Mouse (Mus musculus) MEL (cell line): ENCODE results near the gene Ppt2. TPM values are rescaled to one million over a fixed set of nuclear protein-coding genes. Genes with fewer than 3 reads are reported as not detected.

ENCODE experiments used
- DNase-seq: peaks from one replicate; pipeline ENCODE4 v3.0.0; 2011; ENCODE audit warnings: low read depth, low spot score
- H3K27ac ChIP-seq: 2 replicates; pipeline ENCODE4 v1.5.1; 2012; ENCODE audit warnings: low read depth, mild to moderate bottlenecking, control low read depth, low read length, moderate library complexity; ENCODE audit not compliant: control insufficient read depth
- H3K27me3 ChIP-seq, 2 experiments: fragments of 150-350 bp in 1 of 2; sonication (generic) in 1 of 2; 2 replicates each; pipeline ENCODE4 v1.6.1; 2012; ENCODE audit warnings: low read length in 2 of 2, mild to moderate bottlenecking in 2 of 2, improper control_type of control experiment in 1 of 2, moderate library complexity in 1 of 2; ENCODE audit not compliant: insufficient read depth in 2 of 2, control insufficient read depth in 1 of 2
- H3K36me3 ChIP-seq, 2 experiments: 2 replicates each; pipeline ENCODE4 v1.6.1; 2012 to 2014; ENCODE audit warnings: low read length in 2 of 2, improper control_type of control experiment in 1 of 2, inconsistent platforms in 1 of 2, mild to moderate bottlenecking in 1 of 2; ENCODE audit not compliant: insufficient read depth in 2 of 2, control insufficient read depth in 1 of 2
- H3K4me1 ChIP-seq, 2 experiments: fragments of 150-350 bp in 1 of 2; sonication (generic) in 1 of 2; 2 replicates each; pipeline ENCODE4 v1.6.1; 2012; ENCODE audit warnings: low read length in 2 of 2, improper control_type of control experiment in 1 of 2, mild to moderate bottlenecking in 1 of 2; ENCODE audit not compliant: insufficient read depth in 2 of 2, control insufficient read depth in 1 of 2
- H3K4me3 ChIP-seq, 2 experiments: fragments of 150-350 bp in 1 of 2; sonication (generic) in 1 of 2; 2 replicates each; pipeline ENCODE4 v1.5.1; 2012; ENCODE audit warnings: low read depth in 2 of 2, low read length in 2 of 2, mild to moderate bottlenecking in 2 of 2, moderate library complexity in 2 of 2, control low read depth in 1 of 2, improper control_type of control experiment in 1 of 2; ENCODE audit not compliant: control insufficient read depth in 1 of 2, insufficient read depth in 1 of 2
- H3K79me2 ChIP-seq: 2 replicates; pipeline ENCODE4 v1.6.1; 2012; ENCODE audit warnings: mild to moderate bottlenecking, low read length, moderate library complexity; ENCODE audit not compliant: control insufficient read depth, poor library complexity, insufficient read depth
- H3K9ac ChIP-seq: 2 replicates; pipeline ENCODE4 v1.6.1; 2012; ENCODE audit warnings: low read depth, mild to moderate bottlenecking, control low read depth, low read length, moderate library complexity; ENCODE audit not compliant: control insufficient read depth, poor library complexity, severe bottlenecking
- H3K9me3 ChIP-seq: fragments of 150-350 bp; sonication (generic); replicated peaks from 2 replicates; pipeline ENCODE4 v1.6.1; 2012; ENCODE audit warnings: mild to moderate bottlenecking, low read length, improper control_type of control experiment, moderate library complexity; ENCODE audit not compliant: insufficient read depth
- BHLHE40 ChIP-seq: IDR thresholded peaks from 2 replicates; pipeline ENCODE4 v1.6.1; 2012; ENCODE audit warnings: low read depth, mild to moderate bottlenecking, inconsistent platforms, low read length, improper control_type of control experiment, borderline replicate concordance
- CHD1 ChIP-seq: IDR thresholded peaks from 2 replicates; pipeline ENCODE4 v1.6.1; 2012; ENCODE audit warnings: low read depth, mild to moderate bottlenecking, inconsistent platforms, low read length, improper control_type of control experiment
- CHD2 ChIP-seq: IDR thresholded peaks from 2 replicates; pipeline ENCODE4 v1.6.1; 2011; ENCODE audit warnings: low read length, improper control_type of control experiment
- CTCF ChIP-seq, 3 experiments: IDR thresholded peaks in 2 of 3; conservative IDR thresholded peaks in 1 of 3; 2 replicates each; pipeline ENCODE4 v1.5.1; 2011 to 2012; ENCODE audit warnings: low read length in 3 of 3, low read depth in 2 of 3, mild to moderate bottlenecking in 2 of 3, improper control_type of control experiment in 1 of 3, inconsistent platforms in 1 of 3, mixed read lengths in 1 of 3, moderate library complexity in 1 of 3; ENCODE audit not compliant: control insufficient read depth in 1 of 3, insufficient read depth in 1 of 3, poor library complexity in 1 of 3, severe bottlenecking in 1 of 3
- E2F4 ChIP-seq: IDR thresholded peaks from 2 replicates; pipeline ENCODE4 v1.6.1; 2011; ENCODE audit warnings: low read depth, low read length, improper control_type of control experiment, borderline replicate concordance
- ELF1 ChIP-seq: IDR thresholded peaks from 2 replicates; pipeline ENCODE4 v1.6.1; 2014; ENCODE audit warnings: low read depth, mild to moderate bottlenecking, inconsistent platforms, low read length, improper control_type of control experiment, moderate library complexity
- EP300 ChIP-seq, 2 experiments: IDR thresholded peaks; 2 replicates each; pipeline ENCODE4 v1.6.1; 2011; ENCODE audit warnings: improper control_type of control experiment in 2 of 2, low read length in 2 of 2, low read depth in 1 of 2, mild to moderate bottlenecking in 1 of 2
- ETS1 ChIP-seq: IDR thresholded peaks from 2 replicates; pipeline ENCODE4 v1.6.1; 2012; ENCODE audit warnings: low read depth, mild to moderate bottlenecking, inconsistent platforms, low read length, improper control_type of control experiment, moderate library complexity
- MAX ChIP-seq: IDR thresholded peaks from 2 replicates; pipeline ENCODE4 v1.6.1; 2011; ENCODE audit warnings: low read length, improper control_type of control experiment
- MYB ChIP-seq: IDR thresholded peaks from 2 replicates; pipeline ENCODE4 v1.6.1; 2011; ENCODE audit warnings: mild to moderate bottlenecking, low read depth, low read length, improper control_type of control experiment
- NRF1 ChIP-seq: IDR thresholded peaks from 2 replicates; pipeline ENCODE4 v1.6.1; 2014; ENCODE audit warnings: low read depth, mild to moderate bottlenecking, inconsistent platforms, low read length, improper control_type of control experiment, moderate library complexity; ENCODE audit not compliant: poor library complexity, insufficient read depth, severe bottlenecking
- TAL1 ChIP-seq: IDR thresholded peaks from 2 replicates; pipeline ENCODE4 v1.6.1; 2012; ENCODE audit warnings: mild to moderate bottlenecking, inconsistent platforms, low read length, moderate library complexity, mixed read lengths
- TBP ChIP-seq: IDR thresholded peaks from 2 replicates; pipeline ENCODE4 v1.8.0; 2011; ENCODE audit warnings: low read depth, low read length, improper control_type of control experiment
- USF1 ChIP-seq: IDR thresholded peaks from 2 replicates; pipeline ENCODE4 v1.6.1; 2014; ENCODE audit warnings: low read depth, mild to moderate bottlenecking, inconsistent platforms, low read length, improper control_type of control experiment, moderate library complexity
- ZKSCAN1 ChIP-seq: IDR thresholded peaks from 2 replicates; pipeline ENCODE4 v1.6.1; 2012; ENCODE audit warnings: low read depth, mild to moderate bottlenecking, inconsistent platforms, low read length, improper control_type of control experiment, moderate library complexity
- polyA plus RNA-seq, 2 experiments: library from polyadenylated mRNA; stranded (reverse) in 1 of 2; unstranded in 1 of 2; fragments of >175 nt in 1 of 2; fragments of >200 nt in 1 of 2; gene quantifications; 2 replicates each; pipeline versions ENCODE4 v1.2.1 to v1.2.4; 2012; ENCODE audit warnings: low replicate concordance in 2 of 2, low read depth in 1 of 2; ENCODE audit not compliant: insufficient read length in 2 of 2, insufficient read depth in 1 of 2, missing spikeins in 1 of 2
- total RNA-seq: library from RNA; depleted of rRNA; stranded (reverse); fragments of 300-350 nt; gene quantifications from 2 replicates; pipeline ENCODE4 v1.2.3, GENCODE M21; 2012

Ppt2 gene
- total and polyA plus RNA-seq, 3 experiments, result 29.2 to 147 (median 67.1) TPM

DNA sequence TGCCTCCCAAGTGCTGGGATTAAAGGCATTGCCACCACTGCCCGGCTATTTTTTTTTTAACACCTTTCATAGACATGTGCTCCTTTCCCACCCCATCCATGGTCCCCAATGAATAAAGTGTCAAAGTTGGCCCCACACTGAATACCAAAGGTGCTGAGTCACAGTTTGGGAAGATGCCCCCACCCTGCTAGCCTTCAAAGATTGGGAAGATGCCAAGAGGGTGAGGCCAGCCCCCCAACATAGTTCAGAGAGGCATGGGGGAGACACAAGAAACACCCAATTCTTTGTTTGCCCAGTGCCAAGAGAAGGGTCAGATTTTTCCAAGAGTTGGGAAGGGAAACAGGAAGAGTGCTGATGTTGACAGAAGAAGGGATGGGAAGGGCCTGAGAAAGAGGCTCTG, 34.2 kb upstream of the Ppt2 start:
- H3K27ac ChIP-seq, result no peak overlapping the region
- TF ChIP-seq NRF1, result no peak
- TF ChIP-seq, all 39 proteins: peak for 0
- no peaks in the 10 kb centered on the region for H3K79me2 ChIP-seq
- no peak overlapping the region for H3K4me3 ChIP-seq
- no peak for DNase-seq
- no peak overlapping the region for H3K9ac ChIP-seq
- no peaks in the 10 kb centered on the region for H3K9me3 ChIP-seq
- H3K4me1 ChIP-seq, result peaks cover 0 to 23% of the 10 kb centered on the region in 2 experiments; a peak in 3 of 4 replicates
- H3K36me3 ChIP-seq, result peaks cover 0 to 3% of the 10 kb centered on the region in 2 experiments; a peak in 1 of 4 replicates
- H3K27me3 ChIP-seq, result no peaks in the 10 kb centered on the region

DNA sequence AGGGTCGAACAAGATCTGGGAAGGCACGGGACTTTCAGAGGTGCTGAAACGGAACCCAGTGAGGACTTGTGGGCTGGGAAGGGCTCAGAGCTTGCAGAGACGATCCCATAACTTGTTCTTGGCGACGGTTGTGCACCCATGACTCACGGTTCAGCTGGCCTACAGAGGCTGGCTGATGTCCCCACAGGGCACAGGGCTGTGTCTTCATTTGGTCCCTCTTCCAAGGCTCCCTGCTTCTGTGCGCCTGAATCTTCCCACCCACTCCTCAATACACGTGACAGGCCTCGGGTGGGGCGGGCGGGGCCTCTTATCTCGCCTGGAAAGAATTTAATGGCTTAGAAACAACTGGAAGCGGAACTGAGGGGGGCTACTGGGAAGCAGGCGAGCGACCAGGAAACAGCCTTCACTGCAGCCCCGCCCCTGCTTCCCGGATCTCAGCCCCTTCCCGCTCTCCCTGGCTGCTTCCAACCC, 32.8 kb upstream of the Ppt2 start:
- H3K79me2 ChIP-seq, result no peaks in the 10 kb centered on the region
- H3K36me3 ChIP-seq, result peaks cover 0 to 3% of the 10 kb centered on the region in 2 experiments; a peak in 1 of 4 replicates
- peak overlapping the region; percentile 49 to 67 for H3K4me3 ChIP-seq
- H3K27me3 ChIP-seq, result no peaks in the 10 kb centered on the region
- peak; percentile 55 for DNase-seq
- no peaks in the 10 kb centered on the region for H3K9me3 ChIP-seq
- peak overlapping the region; percentile 53 for H3K9ac ChIP-seq
- peak overlapping the region; percentile 16; the same call in 1 of the 2 replicates for H3K27ac ChIP-seq
- peaks cover 0 to 23% of the 10 kb centered on the region in 2 experiments; a peak in 3 of 4 replicates for H3K4me1 ChIP-seq
- TF ChIP-seq CTCF (IDR thresholded peaks at IDR 0.05 in 2 of 3, conservative IDR thresholded peaks at IDR 0.05 in 1 of 3; ENCODE audit: control insufficient read depth in 1 of 3, insufficient read depth in 1 of 3, low read depth in 2 of 3, low read length in 3 of 3, poor library complexity in 1 of 3, severe bottlenecking in 1 of 3) (no peak), ELF1 (peak; percentile 27; the same call in 1 of the 2 replicates), USF1 (peak; percentile 56; the same call in 1 of the 2 replicates), BHLHE40 (peak; percentile 24; the same call in 1 of the 2 replicates)
- TF ChIP-seq, all 39 proteins: peak for 3

DNA sequence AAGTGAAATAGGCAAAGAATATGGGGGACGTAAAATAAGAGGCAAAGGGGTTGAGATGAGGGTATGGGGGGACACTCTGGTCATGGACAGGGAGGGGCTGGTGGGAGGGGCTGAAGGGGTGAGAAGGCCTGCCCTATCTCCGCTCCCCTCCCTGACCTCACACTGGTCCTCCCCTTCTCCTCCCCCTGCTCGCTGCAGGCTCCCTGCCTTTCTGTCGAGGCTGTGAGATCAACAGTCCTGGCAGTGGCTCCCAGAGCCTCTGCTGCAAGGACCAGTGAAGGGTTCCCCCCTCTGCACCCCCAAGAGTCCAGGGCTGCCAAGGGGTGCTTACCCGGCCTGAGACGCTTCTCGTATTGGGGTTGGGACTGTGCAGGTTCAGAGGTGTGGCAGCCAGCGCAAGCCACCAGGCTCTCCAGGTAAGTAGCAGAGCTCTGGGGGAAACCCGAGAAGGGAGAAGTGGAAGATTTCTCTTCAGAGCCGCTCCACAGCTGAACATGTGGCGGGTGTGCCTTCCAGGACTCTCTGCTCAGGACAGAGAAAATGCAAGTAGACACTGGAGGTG, 32.0 kb upstream of the Ppt2 start:
- H3K4me1 ChIP-seq, result peaks cover 0 to 23% of the 10 kb centered on the region in 2 experiments; a peak in 3 of 4 replicates
- no peak overlapping the region for H3K27ac ChIP-seq
- no peaks in the 10 kb centered on the region for H3K27me3 ChIP-seq
- TF ChIP-seq MAX (no peak), NRF1 (no peak), CTCF (IDR thresholded peaks at IDR 0.05 in 2 of 3, conservative IDR thresholded peaks at IDR 0.05 in 1 of 3; ENCODE audit: control insufficient read depth in 1 of 3, insufficient read depth in 1 of 3, low read depth in 2 of 3, low read length in 3 of 3, poor library complexity in 1 of 3, severe bottlenecking in 1 of 3) (no peak), E2F4 (no peak), EP300 (IDR thresholded peaks at IDR 0.05; ENCODE audit: low read depth in 1 of 2, low read length in 2 of 2) (no peak), TBP (no peak), ETS1 (no peak), ZKSCAN1 (no peak), CHD1 (no peak), TAL1 (no peak), CHD2 (no peak), MYB (no peak)
- H3K9ac ChIP-seq, result peak overlapping the region; percentile 24
- DNase-seq, result peak; percentile 39
- peak overlapping the region; percentile 6 to 64; a peak in 3 of 4 replicates for H3K4me3 ChIP-seq
- H3K9me3 ChIP-seq, result no peaks in the 10 kb centered on the region
- no peaks in the 10 kb centered on the region for H3K79me2 ChIP-seq
- H3K36me3 ChIP-seq, result peaks cover 0 to 3% of the 10 kb centered on the region in 2 experiments; a peak in 1 of 4 replicates
